Mouse (Mus musculus) stomach, postnatal 0 days (tissue): ENCODE data around the gene Btn2a2. TPM values are rescaled to one million over a fixed set of nuclear protein-coding genes. Genes with fewer than 3 reads are reported as not detected.
A peak's percentile ranks its signal among the peaks of the same experiment; 100 is the strongest.

ENCODE experiments used
- ATAC-seq: fragments of 200-750 bp; cut with Nextera tagmentation; 2 replicates; pipeline ENCODE4 v1.8.0; 2017; ENCODE audit not compliant: low FRiP score, low TSS enrichment
- DNase-seq: peaks from one replicate; pipeline ENCODE4 v3.0.0-alpha.2; 2016; ENCODE audit warnings: low spot score
- H3K27ac ChIP-seq: fragments of 300-500 bp; sonication (generic); replicated peaks from 2 replicates; pipeline ENCODE4 v1.5.1; 2014; ENCODE audit warnings: mild to moderate bottlenecking, control low read depth
- H3K27me3 ChIP-seq: fragments of 300-500 bp; sonication (generic); 2 replicates; pipeline ENCODE4 v1.6.1; 2014; ENCODE audit warnings: low read length; ENCODE audit not compliant: control insufficient read depth, insufficient read depth
- H3K36me3 ChIP-seq: fragments of 300-500 bp; sonication (generic); 2 replicates; pipeline ENCODE4 v1.6.1; 2014; ENCODE audit warnings: low read length, mixed read lengths; ENCODE audit not compliant: control insufficient read depth, insufficient read depth
- H3K4me1 ChIP-seq: fragments of 300-500 bp; sonication (generic); replicated peaks from 2 replicates; pipeline ENCODE4 v1.6.1; 2014; ENCODE audit warnings: antibody characterized with exemption; ENCODE audit not compliant: control insufficient read depth, insufficient read depth
- H3K4me2 ChIP-seq: fragments of 300-500 bp; sonication (generic); replicated peaks from 2 replicates; pipeline ENCODE4 v1.6.1; 2014; ENCODE audit warnings: low read depth, mild to moderate bottlenecking, control low read depth, moderate library complexity
- H3K4me3 ChIP-seq: fragments of 300-500 bp; sonication (generic); 2 replicates; pipeline ENCODE4 v1.5.1; 2014; ENCODE audit warnings: low read depth, low read length, control low read depth
- H3K9ac ChIP-seq: fragments of 300-500 bp; sonication (generic); 2 replicates; pipeline ENCODE4 v1.6.1; 2014; ENCODE audit warnings: mild to moderate bottlenecking, low read length, control low read depth, mixed read lengths
- H3K9me3 ChIP-seq: fragments of 300-500 bp; sonication (generic); 2 replicates; pipeline ENCODE4 v1.6.1; 2016; ENCODE audit warnings: low read length; ENCODE audit not compliant: control insufficient read depth
- CTCF ChIP-seq: IDR thresholded peaks from 2 replicates; pipeline ENCODE4 v1.5.1; 2016; ENCODE audit warnings: antibody characterized with exemption, low read depth, mild to moderate bottlenecking, moderate library complexity
- EP300 ChIP-seq: optimal IDR thresholded peaks from 2 replicates; pipeline ENCODE3; 2016; ENCODE audit warnings: antibody characterized with exemption
- WGBS: fragments of 180-500 bp; shearing (Covaris S2); extraction: QIAGEN DNeasy Blood & Tissue Kit; methylation state at CpG from one replicate; pipeline ENCODE4 v1.1.7; 2014; 5-methylcytosine and 5-hydroxymethylcytosine counted together
- polyA plus RNA-seq: library from polyadenylated mRNA; unstranded; fragments of >200 nt; fragmentation: Nextera tagmentation; extraction: Ambion mirVana; gene quantifications from 2 replicates; pipeline ENCODE4 v1.2.1, GENCODE M21; 2015

Btn2a2 gene
- polyA plus RNA-seq, 1 experiment from 2014 or later, result 0.07 TPM

GRCm38 (mm10) chr13:23436861-23437822, 51.5 kb downstream of the Btn2a2 start:
- H3K4me3 ChIP-seq, result peak overlapping the region; percentile 60
- ATAC-seq, result no peak; the same call in 1 of the 2 replicates

GRCm38 (mm10) chr13:23436231-23436661, 52.4 kb downstream of the Btn2a2 start:
- Histone ChIP-seq H3K27ac (no peak overlapping the region), H3K9ac (no peak overlapping the region), H3K9me3 (no peaks in the 10 kb centered on the region), H3K27me3 (no peaks in the 10 kb centered on the region), H3K4me3 (peak overlapping the region; percentile 40), H3K4me1 (no peaks in the 10 kb centered on the region; the same call in 1 of the 2 replicates), H3K36me3 (no peaks in the 10 kb centered on the region), H3K4me2 (peak overlapping the region; percentile 59)
- TF ChIP-seq EP300 (no peak), CTCF (no peak)
- no peak for ATAC-seq
- under 1% methylated on average over 11 of the region's 11 CpGs for WGBS
- peak; percentile 43 for DNase-seq

More at GRCm38 (mm10) chr13:23436861-23437822, 51.5 kb downstream of the Btn2a2 start:
- Histone ChIP-seq H3K36me3 (no peaks in the 10 kb centered on the region), H3K27me3 (no peaks in the 10 kb centered on the region), H3K27ac (peak overlapping the region; percentile 72), H3K4me1 (no peaks in the 10 kb centered on the region; the same call in 1 of the 2 replicates), H3K4me2 (peak overlapping the region; percentile 71), H3K9me3 (no peaks in the 10 kb centered on the region), H3K9ac (peak overlapping the region; percentile 63)
- no peak for TF ChIP-seq EP300
- TF ChIP-seq CTCF, result no peak
- under 1% methylated on average over 32 of the region's 32 CpGs for WGBS
- DNase-seq, result peak; percentile 57

- Histone ChIP-seq H3K4me3 (peak overlapping the region; percentile 40), H3K27ac (no peak overlapping the region; the same call in 1 of the 2 replicates), H3K9me3 (no peaks in the 10 kb centered on the region), H3K4me2 (peak overlapping the region; percentile 59), H3K27me3 (no peaks in the 10 kb centered on the region), H3K36me3 (no peaks in the 10 kb centered on the region), H3K4me1 (no peaks in the 10 kb centered on the region; the same call in 1 of the 2 replicates), H3K9ac (peak overlapping the region; percentile 39)
- DNase-seq (no peak), ATAC-seq (no peak)
- TF ChIP-seq CTCF (no peak), EP300 (no peak)
- WGBS, result 4% methylated on average over 12 of the region's 12 CpGs
These were observed 53.0 kb downstream of the Btn2a2 start for GRCm38 (mm10) chr13:23435676-23436075.

GRCm38 (mm10) chr13:23435241-23435640, 53.4 kb downstream of the Btn2a2 start:
- no peaks in the 10 kb centered on the region for H3K36me3 ChIP-seq
- H3K27me3 ChIP-seq, result no peaks in the 10 kb centered on the region
- ATAC-seq, result no peak
- DNase-seq, result no peak
- H3K27ac ChIP-seq, result no peak overlapping the region; the same call in 1 of the 2 replicates
- H3K9ac ChIP-seq, result peak overlapping the region; percentile 39; the same call in 1 of the 2 replicates
- no peaks in the 10 kb centered on the region for H3K9me3 ChIP-seq
- TF ChIP-seq CTCF (no peak), EP300 (no peak)
- 23% methylated on average over 4 of the region's 4 CpGs for WGBS
- H3K4me3 ChIP-seq, result peak overlapping the region; percentile 40
- peak overlapping the region; percentile 59 for H3K4me2 ChIP-seq
- no peaks in the 10 kb centered on the region; the same call in 1 of the 2 replicates for H3K4me1 ChIP-seq

- H3K36me3 ChIP-seq, result no peaks in the 10 kb centered on the region
- H3K4me3 ChIP-seq, result no peak overlapping the region
- 38% methylated on average over 7 of the region's 7 CpGs for WGBS
These were observed 54.2 kb downstream of the Btn2a2 start for GRCm38 (mm10) chr13:23434426-23434825.

More at GRCm38 (mm10) chr13:23434426-23434825, 54.2 kb downstream of the Btn2a2 start:
- Histone ChIP-seq H3K4me1 (no peaks in the 10 kb centered on the region; the same call in 1 of the 2 replicates), H3K27ac (no peak overlapping the region), H3K9ac (no peak overlapping the region), H3K4me2 (0 out of 2 replicates have a peak overlapping the region, but pooled peaks have one; percentile 4), H3K27me3 (no peaks in the 10 kb centered on the region), H3K9me3 (no peaks in the 10 kb centered on the region)
- no peak for TF ChIP-seq CTCF
- TF ChIP-seq EP300, result no peak
- ATAC-seq (no peak), DNase-seq (no peak)
